Mouse (Mus musculus): ENCODE measurements around the gene E2f8. TPM values are rescaled to one million over a fixed set of nuclear protein-coding genes. Genes with fewer than 3 reads are reported as not detected.

E2f8 gene
- polyA plus RNA-seq, 1 experiment from 2014 or later, result 15.7 TPM

DNA sequence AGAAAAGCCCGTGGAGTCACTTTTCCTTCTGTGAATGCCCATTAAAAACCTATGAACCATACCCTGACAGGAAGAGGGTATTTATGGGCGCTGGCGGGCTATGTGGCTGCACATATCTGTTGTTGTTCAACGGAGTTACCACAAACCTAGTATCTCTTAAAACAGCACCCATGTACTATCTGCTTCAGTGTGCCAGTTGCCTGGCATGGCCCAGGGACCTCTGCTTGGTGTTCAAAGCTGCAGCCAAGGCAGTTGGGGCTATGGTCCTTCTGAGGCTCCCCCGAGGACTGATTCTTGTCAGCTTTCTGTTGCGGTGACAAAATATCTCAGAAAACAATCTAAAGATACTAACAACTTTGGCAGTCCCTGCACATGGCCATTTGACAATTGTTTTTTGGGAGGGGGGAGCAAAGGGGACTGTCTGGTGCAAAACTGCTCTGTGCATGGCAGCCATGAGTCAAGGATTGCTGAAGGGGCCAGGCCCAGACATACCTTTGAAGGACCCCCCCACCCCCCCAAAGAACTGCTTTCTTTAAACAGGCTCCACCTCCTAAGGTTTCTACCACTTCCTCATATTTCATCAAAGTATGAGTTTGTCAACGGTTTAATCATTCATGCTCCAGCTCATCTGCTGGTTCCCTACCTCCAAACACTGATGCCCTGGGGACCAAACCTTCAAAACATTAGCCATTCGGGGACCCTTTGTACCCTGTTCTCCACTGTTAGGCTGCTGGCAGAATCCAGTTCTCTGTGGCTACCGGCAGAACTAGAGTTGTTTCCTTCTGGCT, 16.5 kb downstream of the E2f8 start:
- H3K36me3 ChIP-seq, result peaks cover 63% of the 10 kb centered on the region
- no peaks in the 10 kb centered on the region for H3K27me3 ChIP-seq (ENCODE audit: insufficient read depth, poor library complexity, severe bottlenecking)
- H3K9me3 ChIP-seq, result no peaks in the 10 kb centered on the region
- no peak for DNase-seq (ENCODE audit: low spot score)
- 0 out of 2 replicates have a peak, but pooled peaks cover 3% of the 10 kb centered on the region for H3K4me1 ChIP-seq (replicated peaks)
- H3K27ac ChIP-seq, result no peak overlapping the region
- no peak overlapping the region for H3K4me3 ChIP-seq
- 93% methylated on average over 9 of the region's 9 CpGs for WGBS

DNA sequence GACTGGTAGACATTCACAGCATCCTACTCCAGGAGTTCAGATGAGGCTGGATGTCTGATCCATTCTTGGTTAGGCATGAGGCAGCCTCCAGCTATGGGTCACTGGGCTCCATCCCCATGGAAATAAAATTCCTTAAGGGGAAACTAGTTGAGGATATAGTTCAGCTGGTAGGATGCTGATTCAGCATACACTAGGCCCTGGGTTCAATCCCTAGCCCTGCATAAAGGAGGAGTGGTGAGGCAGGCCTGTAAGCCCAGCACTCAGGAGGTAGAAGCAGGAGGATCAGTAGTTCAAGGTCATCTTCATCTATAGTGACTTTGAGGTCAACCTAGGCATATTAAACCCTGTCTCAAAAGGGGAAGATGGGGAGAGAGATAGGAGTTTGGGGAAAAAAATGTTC, 17.2 kb downstream of the E2f8 start:
- Histone ChIP-seq H3K4me3 (no peak overlapping the region), H3K27ac (no peak overlapping the region), H3K36me3 (peaks cover 57% of the 10 kb centered on the region), H3K4me1 (replicated peaks) (0 out of 2 replicates have a peak, but pooled peaks cover 3% of the 10 kb centered on the region), H3K27me3 (ENCODE audit: insufficient read depth, poor library complexity, severe bottlenecking) (no peaks in the 10 kb centered on the region), H3K9me3 (no peaks in the 10 kb centered on the region)
- no peak for DNase-seq (ENCODE audit: low spot score)

DNA sequence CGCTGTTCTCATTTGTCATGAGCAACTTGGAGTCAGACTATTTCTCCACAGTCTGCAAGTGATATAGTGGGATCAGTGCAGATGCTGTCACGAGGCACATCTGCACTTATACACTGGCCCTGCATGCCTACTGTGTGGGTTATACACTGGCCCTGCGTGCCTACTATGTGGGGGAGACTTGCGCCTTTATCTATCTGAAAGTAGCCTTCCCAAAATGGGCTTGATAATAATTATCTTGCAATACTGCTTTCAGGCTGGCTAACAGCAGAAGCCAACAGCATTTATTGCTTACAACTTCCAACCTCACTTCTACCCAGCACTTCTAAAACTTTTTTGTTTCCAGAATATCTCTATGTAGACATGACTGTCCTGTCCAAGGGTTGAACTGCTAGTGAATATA, 19.6 kb downstream of the E2f8 start:
- Histone ChIP-seq H3K36me3 (peaks cover 33% of the 10 kb centered on the region), H3K27ac (no peak overlapping the region), H3K9me3 (no peaks in the 10 kb centered on the region), H3K4me1 (replicated peaks) (0 out of 2 replicates have a peak, but pooled peaks cover 3% of the 10 kb centered on the region), H3K4me3 (no peak overlapping the region), H3K27me3 (ENCODE audit: insufficient read depth, poor library complexity, severe bottlenecking) (no peaks in the 10 kb centered on the region)
- no peak for DNase-seq (ENCODE audit: low spot score)
- WGBS, result 93% methylated on average over 4 of the region's 4 CpGs

DNA sequence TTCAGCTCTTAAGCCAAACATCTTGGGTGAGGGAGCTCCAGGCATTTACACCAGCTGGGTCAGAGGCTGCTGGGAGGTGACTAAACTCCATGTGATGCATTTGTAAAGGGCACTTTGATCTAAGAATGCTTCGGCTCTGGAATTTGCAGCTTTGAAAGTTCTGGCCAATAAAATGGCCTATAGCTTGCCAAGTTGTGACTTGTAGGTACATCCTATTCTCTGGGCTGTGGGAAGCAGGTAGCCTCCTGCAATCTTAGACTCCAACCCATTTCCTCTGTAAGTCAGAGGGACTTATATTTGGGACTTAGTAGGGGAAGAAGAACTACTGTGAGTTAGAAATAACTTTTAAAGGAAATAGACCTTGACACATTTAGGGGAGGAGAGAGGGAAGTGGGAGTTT, 20.4 kb downstream of the E2f8 start:
- H3K27me3 ChIP-seq (ENCODE audit: insufficient read depth, poor library complexity, severe bottlenecking), result no peaks in the 10 kb centered on the region
- H3K4me1 ChIP-seq (replicated peaks), result 0 out of 2 replicates have a peak, but pooled peaks cover 3% of the 10 kb centered on the region
- H3K9me3 ChIP-seq, result no peaks in the 10 kb centered on the region
- no peak overlapping the region for H3K4me3 ChIP-seq
- H3K27ac ChIP-seq, result no peak overlapping the region
- peaks cover 24% of the 10 kb centered on the region for H3K36me3 ChIP-seq
- 77% methylated on average over 1 of the region's 1 CpGs for WGBS
- no peak for DNase-seq (ENCODE audit: low spot score)

GRCm38 (mm10) chr7:48859362-48859761, 22.0 kb downstream of the E2f8 start:
- Histone ChIP-seq H3K27me3 (ENCODE audit: insufficient read depth, poor library complexity, severe bottlenecking) (no peaks in the 10 kb centered on the region), H3K4me3 (no peak overlapping the region), H3K9me3 (no peaks in the 10 kb centered on the region), H3K36me3 (peaks cover 9% of the 10 kb centered on the region), H3K27ac (no peak overlapping the region), H3K4me1 (replicated peaks) (0 out of 2 replicates have a peak, but pooled peaks cover 3% of the 10 kb centered on the region)
- WGBS, result 93% methylated on average over 4 of the region's 4 CpGs
- no peak for DNase-seq (ENCODE audit: low spot score)

DNA sequence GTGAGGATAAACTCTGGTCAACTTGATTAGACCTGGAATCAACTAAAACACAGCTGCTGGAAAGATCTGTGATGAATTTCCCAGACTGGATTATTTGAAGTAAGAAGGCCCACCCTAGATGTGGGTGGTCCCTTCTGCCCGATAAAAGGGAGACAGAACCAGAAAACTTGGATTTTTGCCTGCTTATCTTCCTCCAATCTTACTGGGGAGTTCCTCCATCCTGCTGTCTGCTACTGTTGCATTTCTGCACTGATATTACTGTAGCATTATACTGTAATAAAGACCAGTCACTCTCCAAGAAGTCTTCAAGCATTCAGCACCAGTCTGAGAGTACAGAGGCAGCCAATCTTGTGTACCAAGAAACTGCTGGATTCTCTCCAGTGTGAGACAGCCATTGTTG, 23.1 kb downstream of the E2f8 start:
- no peak for DNase-seq (ENCODE audit: low spot score)
- H3K9me3 ChIP-seq, result no peaks in the 10 kb centered on the region
- H3K36me3 ChIP-seq, result no peaks in the 10 kb centered on the region; the same call in 1 of the 2 replicates
- no peak overlapping the region for H3K4me3 ChIP-seq
- WGBS, result 90% methylated on average over 1 of the region's 1 CpGs
- H3K27ac ChIP-seq, result no peak overlapping the region
- H3K27me3 ChIP-seq (ENCODE audit: insufficient read depth, poor library complexity, severe bottlenecking), result no peaks in the 10 kb centered on the region
- 0 out of 2 replicates have a peak, but pooled peaks cover 3% of the 10 kb centered on the region for H3K4me1 ChIP-seq (replicated peaks)

DNA sequence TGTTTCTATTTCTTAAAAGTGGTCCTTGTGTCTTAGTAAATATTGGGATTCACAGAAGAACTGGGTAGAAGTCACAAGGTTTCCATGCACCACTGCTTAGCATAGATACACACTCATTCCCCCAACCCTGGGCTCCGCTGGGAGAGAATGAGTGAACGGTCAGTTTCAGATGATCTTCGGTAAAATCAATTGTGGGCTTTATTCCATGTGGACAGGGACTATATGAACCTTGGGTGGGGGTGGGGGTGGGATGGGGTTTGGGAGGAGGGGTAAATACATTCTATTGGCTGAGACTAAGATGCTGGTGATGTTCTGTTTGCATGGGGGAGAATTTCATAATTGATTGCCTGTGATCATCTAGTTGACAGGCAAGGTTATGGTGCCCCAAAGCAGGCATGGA, 25.9 kb downstream of the E2f8 start:
- no peak for DNase-seq (ENCODE audit: low spot score)
- H3K27ac ChIP-seq, result no peak overlapping the region
- 91% methylated on average over 3 of the region's 3 CpGs for WGBS
- no peaks in the 10 kb centered on the region; the same call in 1 of the 2 replicates for H3K36me3 ChIP-seq
- H3K27me3 ChIP-seq (ENCODE audit: insufficient read depth, poor library complexity, severe bottlenecking), result peaks cover 5% of the 10 kb centered on the region; the same call in 1 of the 2 replicates
- no peak overlapping the region for H3K4me3 ChIP-seq
- H3K9me3 ChIP-seq, result no peaks in the 10 kb centered on the region
- no peaks in the 10 kb centered on the region for H3K4me1 ChIP-seq (replicated peaks)

DNA sequence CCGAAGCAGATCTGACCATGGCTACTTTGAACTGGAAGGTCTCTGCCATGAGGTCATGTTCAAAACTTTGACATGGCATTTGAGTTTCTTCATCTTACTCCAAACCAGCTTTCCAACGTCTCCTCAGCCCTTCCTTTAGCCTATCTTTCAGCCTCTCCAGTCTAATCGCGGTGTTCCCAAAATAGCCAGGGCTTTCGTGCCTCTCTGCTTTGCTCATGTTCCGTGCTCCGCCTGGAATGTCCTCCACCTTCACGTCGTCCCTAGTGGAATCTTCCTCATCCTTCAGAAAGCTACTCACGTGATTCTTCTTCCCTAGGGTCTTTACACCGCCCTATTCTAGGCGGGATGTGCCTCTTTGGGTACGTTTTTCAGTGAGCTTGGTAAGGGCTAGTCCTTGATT, 27.9 kb downstream of the E2f8 start:
- Histone ChIP-seq H3K27me3 (ENCODE audit: insufficient read depth, poor library complexity, severe bottlenecking) (peaks cover 13% of the 10 kb centered on the region; the same call in 1 of the 2 replicates), H3K4me1 (replicated peaks) (no peaks in the 10 kb centered on the region), H3K36me3 (no peaks in the 10 kb centered on the region), H3K4me3 (no peak overlapping the region), H3K27ac (no peak overlapping the region), H3K9me3 (no peaks in the 10 kb centered on the region)
- DNase-seq (ENCODE audit: low spot score), result no peak
- 87% methylated on average over 13 of the region's 13 CpGs for WGBS

- no peak for DNase-seq (ENCODE audit: low spot score)
- Histone ChIP-seq H3K9me3 (no peaks in the 10 kb centered on the region), H3K27me3 (ENCODE audit: insufficient read depth, poor library complexity, severe bottlenecking) (peaks cover 31% of the 10 kb centered on the region), H3K27ac (no peak overlapping the region), H3K4me1 (replicated peaks) (peaks cover 10% of the 10 kb centered on the region), H3K4me3 (no peak overlapping the region), H3K36me3 (no peaks in the 10 kb centered on the region)
- 75% methylated on average over 6 of the region's 6 CpGs for WGBS
These were observed 29.8 kb downstream of the E2f8 start for GRCm38 (mm10) chr7:48851529-48852104.

DNA sequence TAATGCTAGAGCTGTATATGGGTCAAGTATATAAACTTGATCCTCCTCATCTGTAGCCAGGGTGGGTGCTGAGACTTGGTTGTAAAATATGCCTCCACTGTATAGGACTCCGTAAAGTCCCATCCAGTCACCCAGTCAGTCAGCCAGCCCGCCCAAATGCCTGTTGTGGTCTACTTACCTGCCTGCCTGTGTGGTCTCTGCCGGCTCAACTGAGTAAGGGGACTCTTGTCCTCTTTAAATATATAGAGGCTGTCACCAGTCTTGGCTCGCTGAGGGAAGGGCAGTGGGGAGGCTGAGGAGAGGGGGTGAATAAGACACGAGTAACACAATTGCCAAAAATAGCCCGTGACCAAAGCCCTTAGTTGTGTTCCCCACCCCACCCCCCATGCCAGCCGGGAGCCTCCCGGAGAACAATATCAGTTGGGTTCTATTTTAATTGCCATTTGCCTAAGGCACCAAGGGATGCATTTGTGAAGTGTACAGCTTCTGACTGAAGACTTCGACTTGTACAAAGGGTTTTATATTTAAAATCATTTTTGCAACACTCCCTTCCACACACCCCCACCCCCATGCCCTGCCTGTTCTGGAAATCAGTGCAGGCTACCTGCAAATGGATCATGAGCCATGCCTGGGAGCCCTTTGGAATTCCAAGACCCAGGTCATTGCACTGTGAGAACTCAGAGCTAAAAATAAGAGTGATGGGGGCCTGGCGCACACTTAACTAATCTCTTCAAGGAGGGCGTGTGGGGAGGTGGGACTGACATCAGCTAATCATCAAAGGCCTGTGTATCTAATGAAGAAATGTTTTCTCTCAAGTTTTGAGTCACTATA, 33.4 kb downstream of the E2f8 start, which contains the start of gene Csrp3:
Gene Csrp3, minus strand, starts transcription at position 214 of the 831 bp plus-strand sequence.
- DNase-seq (ENCODE audit: low spot score), result no peak
- Histone ChIP-seq H3K4me3 (no peak within 1 kb of the TSS), H3K27ac (no peak within 1 kb of the TSS), H3K9me3 (no peaks in the 10 kb centered on the region), H3K36me3 (no peaks in the 10 kb centered on the region), H3K27me3 (ENCODE audit: insufficient read depth, poor library complexity, severe bottlenecking) (peaks cover 67% of the 10 kb centered on the region), H3K4me1 (replicated peaks) (peaks cover 10% of the 10 kb centered on the region)
- 46% methylated on average over 11 of the region's 11 CpGs for WGBS

DNA sequence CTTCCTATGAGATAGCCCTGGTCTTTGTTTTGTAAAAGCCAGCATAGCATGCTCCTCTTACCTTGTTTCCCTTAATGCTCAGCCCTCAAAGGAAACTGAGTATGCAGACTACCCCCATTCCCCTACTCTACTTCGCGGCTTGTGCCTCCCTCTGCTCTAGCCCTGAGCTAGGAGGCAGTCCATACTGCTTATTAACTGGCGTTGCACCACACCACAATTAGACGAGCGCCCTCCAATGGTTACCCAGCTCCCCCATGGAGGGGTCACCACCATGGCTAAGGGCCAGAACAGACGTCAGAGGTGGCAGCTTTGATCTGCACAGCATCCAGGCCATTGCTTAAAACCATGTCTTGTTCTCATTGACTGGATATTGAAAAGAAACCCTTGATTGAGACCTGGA, 34.6 kb downstream of the E2f8 start:
- 54% methylated on average over 6 of the region's 6 CpGs for WGBS

GRCm38 (mm10) chr7:48845213-48845973, 36.0 kb downstream of the E2f8 start:
- Histone ChIP-seq H3K4me1 (replicated peaks) (peaks cover 10% of the 10 kb centered on the region), H3K4me3 (no peak overlapping the region), H3K27ac (no peak overlapping the region), H3K27me3 (ENCODE audit: insufficient read depth, poor library complexity, severe bottlenecking) (peaks cover 88% of the 10 kb centered on the region), H3K36me3 (no peaks in the 10 kb centered on the region), H3K9me3 (no peaks in the 10 kb centered on the region)
- no peak for DNase-seq (ENCODE audit: low spot score)
- 90% methylated on average over 12 of the region's 12 CpGs for WGBS

More for the DNA sequence above, 34.6 kb downstream of the E2f8 start:
- Histone ChIP-seq H3K27ac (no peak overlapping the region), H3K9me3 (no peaks in the 10 kb centered on the region), H3K4me1 (replicated peaks) (peaks cover 10% of the 10 kb centered on the region), H3K36me3 (no peaks in the 10 kb centered on the region), H3K4me3 (no peak overlapping the region), H3K27me3 (ENCODE audit: insufficient read depth, poor library complexity, severe bottlenecking) (peaks cover 80% of the 10 kb centered on the region)
- DNase-seq (ENCODE audit: low spot score), result no peak
